ENCODE assay signal across 11 mouse cellular contexts in the genomic region with DNA sequence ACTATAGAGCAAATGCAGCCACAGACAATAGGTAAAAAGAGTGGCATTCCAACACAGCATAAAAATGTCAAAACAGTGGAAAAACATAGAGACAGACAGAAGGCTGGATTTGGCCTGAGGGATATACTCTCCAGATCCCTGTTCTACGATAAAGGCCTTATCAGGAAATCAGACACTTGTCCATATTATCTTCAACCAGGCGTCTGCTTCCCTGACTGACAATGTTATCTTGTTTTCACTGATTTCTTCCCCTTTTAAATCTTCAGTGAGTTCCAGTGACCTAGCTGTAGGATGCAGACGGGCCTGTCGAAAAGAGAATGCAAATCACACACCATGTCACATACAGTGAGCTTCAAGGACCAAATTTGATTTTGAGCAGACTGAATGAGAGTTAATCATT.
"Had no signal": no experiment of that assay in that cellular context is flagged by ENCODE, and none has a peak within 500 bp of the region (broad histone marks: within the 10 kb centered on the region; RNA-seq: fewer than 3 reads in every experiment).

No protein-coding gene starts in this region.

- H3K27me3 ChIP-seq: limb, embryonic 13.5 days; midbrain, embryonic 13.5 days; neural tube, embryonic 12.5 days had no signal

- H3K4me3 ChIP-seq: layer of hippocampus, adult 2 months; limb, embryonic 13.5 days; midbrain, embryonic 13.5 days; myocyte; neural tube, embryonic 12.5 days had no signal

- H3K4me1 ChIP-seq: limb, embryonic 13.5 days; midbrain, embryonic 13.5 days; neural tube, embryonic 12.5 days had no signal

- DNase-seq: kidney, adult 18-20 months; kidney, postnatal 10 days; kidney, postnatal 4 days; left cerebral cortex, postnatal 4 days; lung, adult 18-20 months had no signal

- H3K27ac ChIP-seq: layer of hippocampus, adult 2 months; limb, embryonic 13.5 days; liver, embryonic 14.5 days; midbrain, embryonic 13.5 days; neural tube, embryonic 12.5 days had no signal

- H3K9me3 ChIP-seq: limb, embryonic 13.5 days; midbrain, embryonic 13.5 days; neural tube, embryonic 12.5 days had no signal

- H3K9ac ChIP-seq: limb, embryonic 13.5 days; liver, embryonic 14.5 days; midbrain, embryonic 13.5 days; neural tube, embryonic 12.5 days had no signal

- H3K36me3 ChIP-seq: limb, embryonic 13.5 days; midbrain, embryonic 13.5 days; neural tube, embryonic 12.5 days had no signal

- ATAC-seq: midbrain, embryonic 13.5 days had no signal
